Mouse (Mus musculus): Measurements from ENCODE around the gene Hs2st1.

Hs2st1 gene

DNA sequence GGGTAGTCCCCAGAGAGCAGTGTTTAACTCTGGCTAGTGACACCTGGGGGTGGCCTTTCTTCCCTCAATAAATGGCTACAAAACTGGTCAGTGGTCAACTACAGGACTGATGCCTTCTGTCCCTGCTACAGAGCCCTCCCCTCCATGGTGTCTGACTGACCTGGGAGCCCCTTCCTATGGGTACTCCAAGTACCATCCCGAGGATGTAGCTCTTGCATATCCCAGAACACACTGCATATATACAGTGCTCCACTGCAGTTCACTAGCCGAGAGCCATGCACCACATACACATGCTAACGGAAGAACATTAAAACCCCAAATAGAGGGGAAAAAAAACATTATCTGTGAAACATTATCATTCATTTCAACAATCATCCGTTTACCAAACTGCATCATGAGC is 61.6 kb downstream of the Hs2st1 start:
- DNase-seq (ENCODE audit: low read depth, low spot score) = no peak

DNA sequence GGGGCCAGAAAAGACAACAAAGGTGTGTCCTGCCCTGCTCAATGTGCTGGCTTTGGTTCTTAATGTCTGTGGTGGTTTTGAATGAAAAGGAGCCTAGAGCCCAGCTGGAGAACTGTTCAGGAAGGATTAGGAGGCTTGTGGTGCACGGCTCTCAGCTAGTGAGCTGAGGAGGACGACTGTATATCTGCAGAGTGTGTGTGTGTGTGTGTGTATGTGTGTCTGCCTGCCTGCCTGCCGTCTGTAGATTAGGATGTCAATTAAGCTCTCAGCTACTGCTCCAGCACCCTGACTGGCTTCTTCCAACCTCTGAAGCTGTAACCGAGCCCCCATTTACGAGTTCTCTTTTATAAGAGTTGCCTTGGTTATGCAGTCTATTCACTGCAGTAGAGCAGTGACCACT is 62.1 kb downstream of the Hs2st1 start:
- no peak for DNase-seq (ENCODE audit: low read depth, low spot score)

DNA sequence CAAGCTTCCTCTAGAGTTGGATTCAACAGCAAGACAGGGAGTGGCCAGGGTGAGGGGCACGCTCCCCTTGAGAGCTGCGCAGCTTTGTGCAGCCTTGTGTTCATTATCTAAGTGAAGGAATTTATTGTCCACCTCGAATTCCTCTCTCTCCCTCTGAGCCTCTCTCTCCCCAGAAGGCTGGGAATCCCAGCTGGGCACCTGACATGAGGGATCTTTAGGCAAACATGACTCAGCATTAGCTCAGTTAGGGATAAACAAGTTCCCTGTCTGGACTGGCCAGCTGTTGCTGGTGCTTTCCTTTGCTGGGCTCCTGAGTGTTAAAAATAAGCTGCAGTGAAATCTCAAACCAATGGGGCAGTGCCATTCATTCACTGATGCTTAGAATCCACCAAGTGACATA is 63.8 kb downstream of the Hs2st1 start:
- DNase-seq (ENCODE audit: low read depth, low spot score) = no peak

DNA sequence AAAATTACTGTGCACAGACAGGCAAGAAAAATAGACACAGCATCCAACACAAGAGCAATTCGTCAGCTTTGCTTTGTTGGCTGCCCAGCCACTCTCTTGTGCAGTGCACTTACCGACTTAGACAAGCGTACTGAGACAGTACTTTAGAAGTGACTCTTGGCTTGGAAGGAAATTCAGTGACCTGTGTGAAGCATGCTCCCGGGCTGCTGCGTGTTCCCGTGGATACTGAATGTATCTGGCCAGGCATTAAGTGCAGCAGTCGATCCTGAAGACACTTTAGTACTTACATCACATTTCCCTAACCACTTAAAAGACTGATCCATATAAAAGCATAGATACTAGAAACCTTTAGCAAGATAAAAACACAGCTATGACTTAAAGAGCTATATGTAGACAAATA is 68.1 kb downstream of the Hs2st1 start:
- no peak for DNase-seq (ENCODE audit: low read depth, low spot score)

DNA sequence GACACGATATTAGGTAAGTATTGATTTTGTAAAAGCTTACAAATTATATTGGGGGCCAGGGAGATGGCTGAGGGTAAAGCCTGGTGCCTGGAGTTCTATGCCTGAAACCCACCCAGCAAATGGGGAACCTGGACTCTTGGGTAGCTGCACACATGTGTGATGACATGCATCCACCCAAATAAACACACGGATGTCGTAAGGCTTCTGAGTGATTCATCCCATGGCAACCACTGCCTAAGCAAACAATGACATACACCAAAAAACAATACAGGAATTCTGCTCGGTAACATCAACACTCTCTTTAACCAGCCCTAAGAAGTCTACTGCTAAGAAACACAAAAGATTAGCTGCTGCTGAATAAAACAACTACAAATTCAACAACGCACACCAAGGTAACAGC is 73.2 kb downstream of the Hs2st1 start:
- no peak for DNase-seq (ENCODE audit: low read depth, low spot score)

DNA sequence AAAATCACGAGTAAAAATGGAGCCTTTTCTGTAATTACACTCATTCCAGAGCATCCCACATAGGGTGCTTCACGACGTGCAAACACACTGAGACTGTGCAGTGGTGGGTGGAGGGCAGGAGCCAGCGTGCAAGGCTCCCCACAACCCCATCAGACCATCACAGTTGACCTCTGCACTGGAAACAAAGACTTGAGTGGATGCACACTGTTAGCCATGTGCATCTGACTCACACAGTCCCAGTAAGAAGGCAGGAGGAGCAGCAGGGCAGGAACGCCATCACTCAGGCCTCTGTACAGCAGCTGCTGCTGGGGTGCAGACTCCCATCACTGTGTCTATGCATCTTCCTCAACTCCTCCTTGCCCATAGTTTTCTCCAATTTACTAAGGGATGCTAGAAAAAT is 75.1 kb downstream of the Hs2st1 start:
- no peak for DNase-seq (ENCODE audit: low read depth, low spot score)

DNA sequence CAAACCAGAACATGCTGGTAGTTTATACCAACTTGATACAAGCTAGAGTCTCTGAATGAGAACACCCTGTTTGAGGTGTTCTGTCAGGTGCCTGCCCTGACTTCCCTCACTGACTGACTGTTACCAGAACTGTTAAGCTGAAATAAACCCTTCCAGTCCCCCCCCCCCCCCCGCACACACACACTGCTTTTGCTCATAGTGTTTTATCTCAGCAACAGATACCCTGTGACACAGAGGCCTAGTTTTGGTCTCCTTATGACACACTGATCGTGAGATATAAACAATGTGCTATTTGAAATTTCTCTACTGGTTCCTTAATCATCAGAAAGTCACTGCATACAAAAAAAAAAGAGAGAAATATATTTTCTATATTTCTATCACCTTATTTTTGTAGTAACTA is 81.2 kb downstream of the Hs2st1 start:
- no peak for DNase-seq (ENCODE audit: low read depth, low spot score)

DNA sequence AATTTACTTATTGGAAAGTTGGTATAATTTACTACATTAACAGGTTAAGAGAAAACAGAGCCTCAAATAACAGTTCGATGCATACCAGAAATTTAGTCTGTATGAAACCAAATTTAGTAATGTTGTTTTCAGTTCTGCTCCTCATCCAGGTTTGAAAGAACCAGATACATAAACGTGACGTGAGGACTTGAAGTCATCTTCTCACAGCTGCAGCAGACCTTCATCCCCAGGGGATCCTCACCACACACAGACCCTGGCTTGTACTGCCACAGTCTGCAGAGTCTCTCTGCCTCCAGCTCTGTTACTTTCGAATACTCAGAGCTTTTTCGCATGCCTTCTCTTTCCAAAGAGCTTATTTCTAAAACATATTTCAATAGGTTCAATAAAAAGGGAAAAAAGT is 89.4 kb downstream of the Hs2st1 start:
- DNase-seq (ENCODE audit: low read depth, low spot score) = no peak

DNA sequence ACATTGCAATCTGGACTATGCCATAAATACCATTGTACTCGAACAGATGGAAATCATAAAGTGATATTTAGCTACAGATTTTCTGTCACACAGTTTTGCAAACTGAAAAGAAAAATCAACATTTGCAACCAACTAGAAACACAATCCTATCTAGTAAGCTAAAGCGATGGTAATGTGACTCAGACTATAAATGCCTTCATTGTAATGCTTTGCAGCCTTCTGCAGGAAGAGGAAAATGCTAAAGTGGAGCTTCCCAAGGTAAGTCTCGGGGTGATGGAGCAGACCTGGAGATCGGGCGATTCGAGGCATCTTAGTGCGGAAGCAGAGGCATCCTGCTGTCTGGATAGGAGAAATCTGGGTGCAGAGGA is 91.6 kb downstream of the Hs2st1 start:
- no peak for DNase-seq (ENCODE audit: low read depth, low spot score)

DNA sequence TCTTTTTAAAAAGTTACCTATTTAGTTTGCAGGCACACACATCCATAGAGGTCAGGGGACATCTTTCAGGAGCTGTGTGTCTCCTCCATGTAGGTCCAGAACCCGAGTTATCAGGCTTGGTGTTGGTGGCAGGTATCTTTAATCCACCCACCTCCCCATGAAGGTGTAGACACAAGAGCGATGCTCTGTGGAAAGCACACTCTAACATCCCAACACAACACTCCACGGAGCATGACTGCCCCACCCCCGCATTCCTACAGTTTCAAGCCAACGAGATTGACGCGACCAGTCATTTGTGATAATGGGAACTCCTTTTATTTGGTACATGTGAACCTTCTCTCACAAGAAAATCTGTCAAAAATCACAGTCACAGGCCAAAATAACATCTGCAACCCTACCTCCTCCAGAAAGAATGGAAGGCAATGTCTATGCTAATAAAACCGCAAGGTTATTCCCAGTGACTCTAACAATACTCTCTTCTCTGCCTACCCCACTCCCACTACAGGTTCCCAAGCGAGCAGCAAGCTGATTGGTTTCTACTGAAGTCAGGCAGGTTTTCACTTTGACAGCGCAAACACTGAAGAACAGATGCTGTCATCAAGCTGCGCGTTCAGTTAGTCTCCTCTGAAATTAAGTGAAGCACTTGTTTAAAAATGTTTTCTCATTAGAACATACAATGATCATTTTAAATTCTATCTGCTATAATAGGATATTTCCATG is 92.1 kb downstream of the Hs2st1 start:
- DNase-seq (ENCODE audit: low read depth, low spot score) = no peak

DNA sequence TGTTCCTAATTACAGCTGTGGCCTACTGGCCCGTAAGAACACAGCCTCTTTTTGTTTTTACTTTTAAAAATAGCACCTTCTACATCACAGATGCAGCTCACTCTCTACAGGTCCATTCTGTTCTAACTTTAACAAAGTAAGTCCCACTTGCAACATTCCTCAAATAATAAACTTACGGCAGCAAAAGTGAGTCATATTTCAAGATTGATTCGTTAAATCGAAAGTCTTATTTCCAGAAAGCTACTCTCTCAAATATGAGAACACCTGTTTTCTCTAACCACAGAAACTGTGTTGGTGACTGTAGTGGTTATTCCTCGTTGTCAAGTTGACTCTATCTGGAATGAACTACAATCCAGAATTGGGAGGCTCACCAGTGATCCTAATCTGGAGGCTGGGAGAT is 94.1 kb downstream of the Hs2st1 start:
- no peak for DNase-seq (ENCODE audit: low read depth, low spot score)

DNA sequence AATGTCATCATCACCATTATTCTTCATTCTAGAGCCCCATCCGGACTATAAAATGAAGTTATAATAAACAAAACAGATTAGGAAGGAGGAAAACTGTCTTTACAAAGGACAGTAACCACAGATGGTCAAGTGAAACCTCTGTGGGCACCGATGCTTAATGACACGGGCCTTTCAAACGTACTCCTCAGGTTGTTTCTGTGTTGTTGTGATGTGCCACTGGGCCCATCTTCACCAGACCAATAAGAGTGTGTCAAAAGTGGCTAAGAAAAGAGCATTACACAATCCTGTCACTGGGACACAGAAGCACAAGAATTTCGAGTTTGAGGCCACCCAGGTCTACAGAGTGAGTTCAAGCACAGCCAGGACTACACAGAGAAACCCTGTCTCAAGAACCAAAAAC is 95.3 kb downstream of the Hs2st1 start:
- no peak for DNase-seq (ENCODE audit: low read depth, low spot score)

DNA sequence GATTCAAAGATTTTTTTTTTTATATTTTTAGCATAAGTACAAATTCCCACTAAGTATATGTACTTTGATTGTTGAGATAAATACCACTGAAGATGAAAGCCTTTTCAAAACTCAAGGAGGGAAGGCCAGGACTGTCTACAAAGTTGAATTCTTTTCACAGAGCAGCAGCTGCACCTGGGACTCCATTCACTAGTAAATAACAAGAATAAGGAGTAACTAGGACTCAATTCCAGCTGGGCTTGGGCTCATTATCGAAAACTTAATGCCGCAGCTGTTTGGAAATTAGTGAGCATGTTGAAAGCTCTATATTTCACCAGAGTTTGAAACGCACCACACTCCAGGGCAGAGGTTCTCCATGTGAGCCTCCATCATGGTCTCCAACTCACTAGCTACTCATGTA is 98.0 kb downstream of the Hs2st1 start:
- DNase-seq (ENCODE audit: low read depth, low spot score) = no peak

DNA sequence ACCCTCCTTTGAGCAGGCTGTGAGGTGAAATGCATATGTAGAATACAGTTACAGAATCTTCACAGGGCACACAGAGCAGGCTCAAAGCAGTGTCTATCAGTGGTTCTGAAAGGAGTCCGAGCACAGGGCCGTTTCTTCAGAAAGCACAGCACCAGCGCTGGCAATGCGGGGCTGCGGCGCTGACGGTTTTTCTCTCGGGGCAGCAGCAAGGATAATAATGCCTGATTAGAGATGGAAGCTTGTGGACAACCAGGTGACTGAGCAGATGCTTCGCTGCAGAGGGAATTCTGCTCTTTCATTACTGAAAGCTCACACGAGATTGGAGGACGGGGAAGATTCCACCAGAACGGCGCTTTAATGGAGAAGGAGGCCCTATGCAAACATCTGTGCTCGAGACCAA is 99.1 kb downstream of the Hs2st1 start:
- DNase-seq (ENCODE audit: low read depth, low spot score) = no peak

DNA sequence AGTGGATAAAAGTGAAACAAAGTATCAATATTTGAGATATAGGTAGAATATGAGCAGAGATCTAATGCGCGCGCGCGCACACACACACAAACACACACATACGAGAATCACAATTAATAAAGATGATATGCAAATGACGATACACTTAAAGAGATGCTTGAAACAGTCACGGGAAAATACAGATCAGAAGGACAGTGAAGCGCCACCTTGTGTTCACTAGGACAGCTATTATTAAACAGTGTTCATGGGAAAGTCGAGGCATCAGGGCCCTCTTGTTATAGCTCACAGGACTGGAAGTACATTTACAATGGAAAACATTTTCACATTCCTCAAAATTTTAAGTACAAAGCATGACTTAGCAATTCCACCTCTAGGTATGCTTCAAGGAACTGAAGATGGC is 102.5 kb downstream of the Hs2st1 start:
- peak; percentile 67 for DNase-seq (ENCODE audit: low read depth, low spot score)

DNA sequence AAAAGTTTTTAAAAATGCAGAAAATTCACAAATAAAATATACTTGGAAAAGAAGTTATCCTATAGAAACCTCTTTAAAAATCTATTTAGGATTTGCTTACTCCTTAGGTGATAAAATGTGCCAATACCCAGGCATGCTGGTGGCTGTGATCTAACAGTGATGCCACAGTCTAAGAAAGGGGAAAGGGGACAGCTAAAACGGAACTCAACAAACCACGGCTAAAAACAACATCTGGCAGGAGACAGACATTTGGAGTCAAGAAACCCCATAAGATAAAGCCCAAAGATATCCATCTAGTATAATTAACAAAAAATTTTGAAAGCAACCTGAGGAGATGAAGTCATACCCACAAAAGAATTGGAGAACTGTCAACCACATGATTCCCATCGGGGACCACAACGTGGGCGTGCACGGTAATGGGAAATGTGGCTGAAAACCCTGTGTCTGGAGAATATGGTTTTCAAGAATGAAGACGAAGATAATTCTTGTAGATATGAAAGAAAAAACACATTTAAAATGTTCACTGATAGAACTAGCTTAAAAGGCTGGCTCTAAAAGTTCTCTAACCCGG is 103.8 kb downstream of the Hs2st1 start:
- DNase-seq (ENCODE audit: low read depth, low spot score) = no peak

DNA sequence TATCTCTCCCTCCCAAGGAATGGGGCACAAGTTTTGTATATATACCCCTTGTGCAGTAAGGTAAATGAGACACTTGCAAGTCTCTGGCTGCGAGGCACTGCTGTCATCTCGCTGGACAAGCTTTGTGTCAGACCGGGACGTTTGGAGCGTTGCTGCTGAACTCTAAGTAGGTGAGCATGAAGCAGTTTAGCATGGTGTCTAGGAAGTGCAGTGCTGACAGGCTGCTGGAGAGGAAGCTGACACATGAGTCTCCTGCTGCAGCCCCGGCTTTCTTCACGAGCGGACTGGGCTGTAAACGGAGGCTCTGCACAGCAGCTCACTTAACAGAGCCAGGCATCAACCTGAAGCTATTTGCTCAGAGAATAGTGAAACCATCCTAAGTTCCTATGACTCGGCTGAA is 107.3 kb downstream of the Hs2st1 start:
- peak; percentile 13 for DNase-seq (ENCODE audit: low read depth, low spot score)

DNA sequence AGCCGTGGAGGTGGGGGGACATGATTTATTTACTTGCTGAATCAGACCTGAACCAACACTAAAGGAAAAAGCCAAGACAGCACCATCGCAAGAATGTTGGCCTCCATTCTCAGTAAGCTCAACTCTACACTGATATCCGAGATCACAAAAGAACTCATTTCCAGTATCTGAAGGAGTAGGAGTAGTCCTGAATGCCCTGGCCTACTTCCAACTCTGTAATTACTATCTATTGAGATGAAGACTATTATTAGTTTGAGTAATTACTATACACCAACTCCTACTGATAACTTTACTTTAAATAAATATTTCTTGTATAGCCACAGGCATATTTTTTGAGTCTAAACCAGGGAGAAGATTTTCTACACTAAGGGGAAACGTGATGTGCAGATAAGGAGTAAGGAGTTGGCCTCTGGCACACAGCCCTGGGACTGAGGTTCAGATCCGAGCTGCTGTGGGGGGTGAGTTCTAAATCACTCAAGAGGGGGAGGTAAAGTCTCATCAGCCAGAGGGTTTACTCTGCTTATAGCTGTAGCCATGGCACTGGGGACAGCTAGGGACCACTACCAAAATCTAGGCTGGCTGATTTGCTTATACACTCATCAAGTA is 109.7 kb downstream of the Hs2st1 start:
- DNase-seq (ENCODE audit: low read depth, low spot score) = no peak

DNA sequence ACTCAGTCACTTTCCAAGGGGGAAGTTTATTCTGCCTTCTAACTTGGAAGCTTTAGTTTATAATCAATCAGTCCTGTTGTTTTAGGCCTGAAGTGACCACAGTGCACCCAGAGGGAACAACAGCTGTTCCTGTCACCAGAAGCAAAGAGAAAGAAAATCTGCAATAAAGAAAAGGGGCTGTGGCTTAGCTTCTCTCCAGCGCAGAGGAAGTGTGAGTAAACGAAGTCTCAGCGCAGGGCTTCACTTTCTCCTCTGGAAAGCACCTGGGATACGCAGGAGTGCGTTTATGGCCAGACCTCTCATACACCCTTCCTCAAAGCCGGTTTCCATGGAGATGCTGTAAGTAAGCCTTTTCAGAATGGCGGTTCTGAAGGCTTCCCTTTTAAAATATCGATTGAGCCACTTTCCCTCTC is 110.7 kb downstream of the Hs2st1 start:
- no peak for DNase-seq (ENCODE audit: low read depth, low spot score)

DNA sequence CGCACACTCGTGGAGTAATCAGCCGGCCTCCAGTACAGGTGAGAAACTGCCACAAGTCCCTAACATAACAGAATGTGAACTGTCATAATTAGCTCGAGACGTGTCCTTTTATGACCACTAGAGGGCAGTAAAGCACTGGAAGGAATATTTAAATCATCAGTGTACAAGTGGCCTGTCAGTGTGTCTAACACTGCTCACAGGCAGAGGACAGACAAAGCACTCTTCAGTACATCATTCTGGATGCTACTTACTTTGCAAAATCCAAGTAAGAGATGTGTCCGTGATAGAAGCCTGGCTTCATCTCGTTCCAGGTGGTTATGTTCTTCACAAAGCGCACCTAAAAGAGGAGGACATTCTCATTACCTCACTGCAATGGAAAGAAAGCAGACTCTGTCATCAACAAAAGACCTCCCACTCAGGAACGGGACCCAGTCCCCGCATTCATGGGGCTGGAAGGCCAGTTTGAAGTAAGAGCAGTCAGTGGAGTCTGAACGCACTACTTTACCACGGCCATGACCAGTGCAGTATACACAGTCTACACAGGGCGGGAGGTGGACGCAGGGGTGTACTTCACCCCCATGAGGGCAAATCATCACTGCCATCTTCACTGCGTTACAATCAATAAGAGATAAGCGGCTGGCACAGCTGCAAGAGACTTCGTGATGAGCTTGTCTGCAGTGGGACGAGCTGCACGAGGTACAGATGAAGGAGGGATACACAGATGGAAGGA is 116.1 kb downstream of the Hs2st1 start:
- DNase-seq (ENCODE audit: low read depth, low spot score) = peak; percentile 72

DNA sequence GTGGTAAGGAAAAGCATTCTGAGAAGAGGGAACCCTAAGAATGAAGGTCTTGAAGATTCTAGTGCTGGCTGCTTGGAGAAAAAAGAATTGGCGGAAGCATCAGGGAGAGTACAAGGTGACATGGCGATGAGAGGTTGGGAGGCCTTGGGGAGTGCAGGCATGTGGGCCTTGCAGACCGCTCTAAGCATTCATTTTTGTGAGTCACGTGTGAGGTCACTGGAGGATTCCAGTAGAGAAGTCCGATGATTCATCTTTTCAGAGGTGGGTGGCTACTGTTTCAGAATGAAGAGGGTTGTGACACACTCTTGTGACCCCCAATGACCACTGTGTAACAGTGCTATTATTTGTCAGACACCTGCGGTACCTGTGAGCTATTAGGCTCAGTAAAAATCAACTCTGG is 121.0 kb downstream of the Hs2st1 start:
- DNase-seq (ENCODE audit: low read depth, low spot score) = no peak

DNA sequence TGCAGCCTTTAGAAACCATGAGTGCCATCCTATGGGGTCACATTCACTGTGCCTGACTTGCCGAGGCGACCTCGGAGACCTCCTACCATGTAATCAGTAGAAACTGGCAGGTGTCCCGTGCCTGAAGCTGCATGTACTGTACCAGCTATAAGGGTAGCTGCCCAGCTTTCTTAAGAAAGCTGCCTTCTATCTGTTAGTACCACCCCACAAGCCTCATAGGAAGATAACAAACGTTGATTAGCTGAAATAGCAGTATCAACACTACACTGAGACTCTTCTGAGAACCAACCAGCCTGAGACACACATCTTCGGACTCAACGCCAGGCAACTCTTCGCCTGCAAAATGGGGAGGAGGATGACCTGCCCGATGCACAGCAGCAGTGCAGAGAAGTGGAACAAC is 122.1 kb downstream of the Hs2st1 start:
- DNase-seq (ENCODE audit: low read depth, low spot score) = no peak

DNA sequence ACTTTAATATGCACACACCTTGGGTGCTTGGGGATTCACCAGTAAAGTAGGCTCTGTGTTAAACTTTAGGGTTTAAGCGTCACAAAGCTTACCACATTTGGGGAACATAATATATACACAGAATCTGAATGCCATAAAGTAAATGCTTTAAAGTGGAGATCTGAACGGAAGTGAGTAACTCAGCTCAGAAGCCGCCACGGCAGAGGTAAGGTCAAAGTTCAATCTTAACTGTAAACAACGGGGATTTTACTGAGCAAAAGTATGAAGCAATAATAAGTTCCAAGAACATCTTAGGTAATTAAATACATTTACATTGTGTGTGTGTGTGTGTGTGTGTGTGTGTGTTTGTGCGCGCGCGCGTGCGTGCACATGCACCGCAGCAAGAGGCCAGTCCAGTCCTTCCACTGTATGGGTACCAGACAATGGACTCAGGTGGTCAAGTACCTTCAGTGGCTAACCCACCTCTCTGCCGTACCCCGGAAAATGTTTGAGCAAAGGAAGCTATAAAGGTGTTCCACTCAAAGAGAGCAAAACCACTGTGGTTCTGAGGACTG is 123.8 kb downstream of the Hs2st1 start:
- DNase-seq (ENCODE audit: low read depth, low spot score) = peak; percentile 17

All from CD4-positive, CD25-positive, alpha-beta regulatory T cell, adult 2 months (primary cell).